ENCODE assay signal across 8 mouse cellular contexts in genomic region chr10:23449860-23450646, GRCm38 (mm10).
DNase-seq lines count a peak whose midpoint lies in the region; ATAC-seq and TF ChIP-seq lines count a peak whose summit lies in the region.
"Had no signal": no experiment of that assay in that cellular context is flagged by ENCODE, and none has a peak within 500 bp of the region (broad histone marks: within the 10 kb centered on the region; RNA-seq: fewer than 3 reads in every experiment).

No protein-coding gene starts in this region.

- DNase-seq in embryo, embryonic 10.5 days (ENCODE audit: low spot score): peak; percentile 36
- DNase-seq in gastrocnemius, adult 18-20 months (ENCODE audit: low spot score): peak; percentile 16
- DNase-seq in limb, embryonic 14.5 days (ENCODE audit: low spot score): peak; percentile 47
- DNase-seq in layer of hippocampus, adult 11-12 months (ENCODE audit: low spot score): no peak
- DNase-seq in thymus, postnatal 4 days: no peak

- TF ChIP-seq CTCF in C2C12 (IDR thresholded peaks at IDR 0.05; ENCODE audit: control insufficient read depth, insufficient read depth, insufficient read length): no peak

- peaks cover 12% of the 10 kb centered on the region for H3K4me1 ChIP-seq in limb, embryonic 14.5 days (ENCODE audit: control insufficient read depth, insufficient read depth, low read length)

- H3K4me2 ChIP-seq in limb, embryonic 14.5 days (replicated peaks; ENCODE audit: low read depth, low read length, severe bottlenecking): peak overlapping the region; percentile 11

- no peaks in the 10 kb centered on the region for H3K36me3 ChIP-seq in C2C12 (ENCODE audit: control insufficient read depth, insufficient read depth)
- no peaks in the 10 kb centered on the region for H3K36me3 ChIP-seq in limb, embryonic 14.5 days (ENCODE audit: control insufficient read depth, insufficient read depth, low read length)

- H3K79me3 ChIP-seq in C2C12 (ENCODE audit: low read depth): no peaks in the 10 kb centered on the region

- WGBS in limb, embryonic 14.5 days: 20% methylated on average over 19 of the region's 19 CpGs

- no peaks in the 10 kb centered on the region for H3K79me2 ChIP-seq in C2C12 (ENCODE audit: control insufficient read depth, insufficient read depth)

- no peaks in the 10 kb centered on the region for H3K27me3 ChIP-seq in C2C12 (ENCODE audit: control insufficient read depth, insufficient read depth, insufficient read length)
- no peaks in the 10 kb centered on the region for H3K27me3 ChIP-seq in limb, embryonic 14.5 days (ENCODE audit: control insufficient read depth, insufficient read depth, low read length)

- TF ChIP-seq POLR2A in limb, embryonic 14.5 days (IDR thresholded peaks at IDR 0.05; ENCODE audit: borderline replicate concordance, extremely low read depth, insufficient read depth, insufficient read length): no peak

- no peaks in the 10 kb centered on the region for H3K9me3 ChIP-seq in limb, embryonic 14.5 days (ENCODE audit: control insufficient read depth, low read length)

- H3ac ChIP-seq in C2C12 (ENCODE audit: control insufficient read depth, insufficient read length, low read depth): peak overlapping the region; percentile 37

- no peak overlapping the region for H3K9ac ChIP-seq in limb, embryonic 14.5 days (ENCODE audit: low read depth, low read length, severe bottlenecking)

- H3K4me3 ChIP-seq in C2C12 (ENCODE audit: insufficient read depth, poor library complexity, severe bottlenecking): no peak overlapping the region
- H3K4me3 ChIP-seq in limb, embryonic 14.5 days (replicated peaks; ENCODE audit: low read length): no peak overlapping the region
- H3K4me3 ChIP-seq: layer of hippocampus, adult 2 months had no signal

- 0 out of 2 replicates have a peak overlapping the region, but pooled peaks have one; percentile 33 for H3K27ac ChIP-seq in limb, embryonic 14.5 days (replicated peaks; ENCODE audit: low read depth, low read length)
- H3K27ac ChIP-seq: layer of hippocampus, adult 2 months had no signal

- peak; percentile 67; the same call in 1 of the 2 replicates for ATAC-seq in limb, embryonic 14.5 days (ENCODE audit: low FRiP score, low read depth)
- no peak for ATAC-seq in CD4-positive, CD25-positive, alpha-beta regulatory T cell, adult 4 months

TF ChIP-seq in C2C12, 6 proteins besides CTCF, POLR2A, EP300 and RAD21:
- TF ChIP-seq MAX (IDR thresholded peaks at IDR 0.05) (no peak), MYOD1 (IDR thresholded peaks at IDR 0.05; ENCODE audit: control insufficient read depth, insufficient read length, low read depth) (peak; percentile 93), FOSL1 (IDR thresholded peaks at IDR 0.05; ENCODE audit: insufficient read depth, low read length, poor library complexity, severe bottlenecking) (no peak), CEBPB (IDR thresholded peaks at IDR 0.05; ENCODE audit: low read depth) (no peak), MYOG (IDR thresholded peaks at IDR 0.05; ENCODE audit: control insufficient read depth, extremely low read depth, insufficient read length) (no peak)

Comparison
In these comparisons a context has a peak if more than half of its experiments do, and no peak if none do; other contexts are left out.
1. DNase-seq: peak in embryo, embryonic 10.5 days (single experiment), gastrocnemius, adult 18-20 months (single experiment) and limb, embryonic 14.5 days (single experiment); none in layer of hippocampus, adult 11-12 months (single experiment) and thymus, postnatal 4 days (single experiment).